13 mouse cellular contexts compared by ENCODE assay signal in the genomic region with DNA sequence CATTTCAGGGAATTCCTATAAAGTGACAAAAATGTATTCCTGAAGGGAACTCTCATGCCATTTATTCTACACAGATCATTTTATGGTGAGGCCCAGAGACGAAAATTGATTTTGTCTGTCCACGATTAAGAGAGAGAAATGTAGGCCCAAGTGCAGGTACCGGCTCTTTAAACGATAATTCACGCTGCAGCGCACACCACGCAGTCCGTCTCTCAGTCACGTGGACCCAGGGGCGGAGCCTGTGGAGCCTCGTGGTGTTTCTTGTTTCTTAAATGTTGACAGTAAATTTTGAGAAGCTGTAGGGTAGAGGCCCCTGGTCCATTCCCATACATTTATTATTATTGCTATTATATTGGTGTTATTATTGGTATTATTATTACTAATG.
DNase-seq lines count a peak whose midpoint lies in the region; ATAC-seq lines count a peak whose summit lies in the region.
"Had no signal": no experiment of that assay in that cellular context is flagged by ENCODE, and none has a peak within 500 bp of the region (broad histone marks: within the 10 kb centered on the region; RNA-seq: fewer than 3 reads in every experiment).

No protein-coding gene starts in this region.

- no peak overlapping the region for H3K9ac ChIP-seq in midbrain, embryonic 16.5 days (ENCODE audit: low read depth, low read length)
- H3K9ac ChIP-seq in midbrain, embryonic 13.5 days (replicated peaks), result no peak overlapping the region
- no peak overlapping the region for H3K9ac ChIP-seq in hindbrain, embryonic 13.5 days

- ATAC-seq in midbrain, embryonic 16.5 days, result no peak
- no peak for ATAC-seq in midbrain, embryonic 13.5 days
- ATAC-seq in hindbrain, embryonic 13.5 days (ENCODE audit: low FRiP score), result 0 out of 2 replicates have a peak, but pooled peaks have one; percentile 46
- ATAC-seq in megakaryocyte-erythroid progenitor cell, adult 5-6 weeks (replicated peaks; ENCODE audit: low FRiP score, low TSS enrichment, poor library complexity, severe bottlenecking), result peak; percentile 61
- ATAC-seq: lung, postnatal 0 days; Patski had no signal

- intact Hi-C loops in heart, postnatal 10 days (cut with DNase I), result no loop called here
- intact Hi-C loops in gastrocnemius, postnatal 36 days (cut with DNase I), result no loop called here

- H3K4me2 ChIP-seq in midbrain, embryonic 16.5 days (ENCODE audit: low read length), result peak overlapping the region; percentile 15; the same call in 1 of the 2 replicates
- no peak overlapping the region for H3K4me2 ChIP-seq in midbrain, embryonic 13.5 days (replicated peaks)
- H3K4me2 ChIP-seq in hindbrain, embryonic 13.5 days, result 0 out of 2 replicates have a peak overlapping the region, but pooled peaks have one; percentile 7

- 73% methylated on average over 11 of the region's 11 CpGs for WGBS in midbrain, embryonic 16.5 days
- 76% methylated on average over 11 of the region's 11 CpGs for WGBS in midbrain, embryonic 13.5 days
- WGBS in hindbrain, embryonic 13.5 days, result 60% methylated on average over 11 of the region's 11 CpGs

- no peak overlapping the region for H3K4me3 ChIP-seq in midbrain, embryonic 16.5 days (ENCODE audit: low read depth, low read length)
- no peak overlapping the region for H3K4me3 ChIP-seq in midbrain, embryonic 13.5 days (replicated peaks)
- no peak overlapping the region for H3K4me3 ChIP-seq in hindbrain, embryonic 13.5 days

- 0 out of 2 replicates have a peak, but pooled peaks cover 4% of the 10 kb centered on the region for H3K4me1 ChIP-seq in midbrain, embryonic 16.5 days (ENCODE audit: control insufficient read depth, insufficient read depth, low read length)
- H3K4me1 ChIP-seq in midbrain, embryonic 13.5 days (replicated peaks), result peaks cover 26% of the 10 kb centered on the region
- peaks cover 15% of the 10 kb centered on the region; the same call in 1 of the 2 replicates for H3K4me1 ChIP-seq in hindbrain, embryonic 13.5 days (replicated peaks)

- no peaks in the 10 kb centered on the region for H3K36me3 ChIP-seq in midbrain, embryonic 16.5 days (ENCODE audit: control insufficient read depth, insufficient read depth, low read length)
- H3K36me3 ChIP-seq in midbrain, embryonic 13.5 days, result no peaks in the 10 kb centered on the region
- no peaks in the 10 kb centered on the region for H3K36me3 ChIP-seq in hindbrain, embryonic 13.5 days

- no peaks in the 10 kb centered on the region for H3K27me3 ChIP-seq in midbrain, embryonic 16.5 days (ENCODE audit: control insufficient read depth, insufficient read depth, low read depth, low read length)
- H3K27me3 ChIP-seq in midbrain, embryonic 13.5 days, result no peaks in the 10 kb centered on the region
- H3K27me3 ChIP-seq in hindbrain, embryonic 13.5 days, result no peaks in the 10 kb centered on the region
- H3K27me3 ChIP-seq: Patski had no signal

- no peak overlapping the region for H3K27ac ChIP-seq in midbrain, embryonic 16.5 days (ENCODE audit: low read length)
- H3K27ac ChIP-seq in midbrain, embryonic 13.5 days, result no peak overlapping the region
- H3K27ac ChIP-seq in hindbrain, embryonic 13.5 days, result no peak overlapping the region

- H3K9me3 ChIP-seq in midbrain, embryonic 16.5 days (replicated peaks; ENCODE audit: control insufficient read depth, low read length, poor library complexity, severe bottlenecking), result no peaks in the 10 kb centered on the region
- no peaks in the 10 kb centered on the region for H3K9me3 ChIP-seq in midbrain, embryonic 13.5 days
- H3K9me3 ChIP-seq in hindbrain, embryonic 13.5 days, result no peaks in the 10 kb centered on the region

- peak; percentile 76 for DNase-seq in heart, adult 11 months
- DNase-seq in heart, postnatal 10 days, result no peak
- DNase-seq in gastrocnemius, postnatal 36 days, result no peak
- DNase-seq in thymus, postnatal 25 days, result no peak
- DNase-seq: adrenal gland, postnatal 36 days; kidney, postnatal 36 days; retina, postnatal 1 day had no signal

Comparison
In these comparisons a context has a peak if more than half of its experiments do, and no peak if none do; other contexts are left out.
1. ATAC-seq: peak in hindbrain, embryonic 13.5 days (single experiment) and megakaryocyte-erythroid progenitor cell, adult 5-6 weeks (single experiment); none in midbrain, embryonic 16.5 days (single experiment) and midbrain, embryonic 13.5 days (single experiment).